Mouse (Mus musculus): ENCODE data around the gene Prdm10. TPM values are rescaled to one million over a fixed set of nuclear protein-coding genes. Genes with fewer than 3 reads are reported as not detected.

Prdm10 gene
- polyA plus RNA-seq, 1 experiment: 9.3 TPM

DNA sequence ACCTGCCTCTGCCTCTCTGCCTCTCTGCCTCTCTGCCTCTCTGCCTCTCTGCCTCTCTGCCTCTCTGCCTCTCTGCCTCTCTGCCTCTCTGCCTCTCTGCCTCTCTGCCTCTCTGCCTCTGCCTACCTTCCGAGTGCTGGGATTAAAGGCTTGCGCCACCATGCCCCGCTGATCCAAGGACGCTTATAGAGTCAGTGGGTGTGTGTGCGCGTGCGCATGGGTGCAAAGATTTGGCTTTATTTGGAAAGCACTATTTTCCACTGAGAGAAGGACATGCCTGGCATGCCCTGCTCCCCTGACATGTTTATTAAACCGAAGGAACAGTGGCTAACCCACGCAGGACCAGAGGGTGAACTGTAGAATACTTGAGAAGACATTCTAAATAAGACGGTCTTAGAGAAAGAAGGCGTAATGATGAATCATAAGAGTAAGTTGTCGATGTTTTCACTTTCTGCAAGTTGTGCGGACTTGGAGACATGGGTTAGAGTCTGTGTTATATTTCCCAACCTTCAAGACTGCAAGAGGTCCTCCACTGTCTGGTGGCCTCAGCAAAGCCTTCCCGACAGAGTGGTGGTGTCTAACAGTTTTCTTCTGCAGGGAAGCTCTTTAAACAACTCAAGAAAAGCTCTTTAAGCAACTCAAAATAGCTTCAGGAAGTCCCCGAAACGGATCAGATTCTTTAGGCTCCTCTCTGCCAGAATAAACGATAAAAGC lies 104.6 kb downstream of the Prdm10 start:
- WGBS: 82% methylated on average over 17 of the region's 17 CpGs
- no peak overlapping the region for H3K4me3 ChIP-seq (ENCODE audit: low read depth, low read length)
- no peak overlapping the region for H3K27ac ChIP-seq (ENCODE audit: insufficient read depth, low read depth, low read length)
- H3K36me3 ChIP-seq (ENCODE audit: control insufficient read depth, insufficient read depth, low read length): peaks cover 2% of the 10 kb centered on the region
- TF ChIP-seq POLR2A (IDR thresholded peaks at IDR 0.05; ENCODE audit: low read depth, low read length): no peak
- TF ChIP-seq CTCF (IDR thresholded peaks at IDR 0.05; ENCODE audit: extremely low read depth, insufficient read length, insufficient replicate concordance, low read depth, low read length): no peak
- no peaks in the 10 kb centered on the region for H3K27me3 ChIP-seq (ENCODE audit: control insufficient read depth, insufficient read depth, low read length)
- H3K4me1 ChIP-seq (ENCODE audit: control insufficient read depth, insufficient read depth, insufficient read length, low read length): peaks cover 7% of the 10 kb centered on the region

- H3K4me1 ChIP-seq (ENCODE audit: control insufficient read depth, insufficient read depth, insufficient read length, low read length): peaks cover 7% of the 10 kb centered on the region
- peak overlapping the region; percentile 97 for H3K4me3 ChIP-seq (ENCODE audit: low read depth, low read length)
- no peak overlapping the region for H3K27ac ChIP-seq (ENCODE audit: insufficient read depth, low read depth, low read length)
- WGBS: 21% methylated on average over 4 of the region's 4 CpGs
- no peak for TF ChIP-seq POLR2A (IDR thresholded peaks at IDR 0.05; ENCODE audit: low read depth, low read length)
- TF ChIP-seq CTCF (IDR thresholded peaks at IDR 0.05; ENCODE audit: extremely low read depth, insufficient read length, insufficient replicate concordance, low read depth, low read length): no peak
- H3K27me3 ChIP-seq (ENCODE audit: control insufficient read depth, insufficient read depth, low read length): no peaks in the 10 kb centered on the region
- H3K36me3 ChIP-seq (ENCODE audit: control insufficient read depth, insufficient read depth, low read length): peaks cover 3% of the 10 kb centered on the region
Measured at GRCm38 (mm10) chr9:31385500-31385869, 105.1 kb downstream of the Prdm10 start.

DNA sequence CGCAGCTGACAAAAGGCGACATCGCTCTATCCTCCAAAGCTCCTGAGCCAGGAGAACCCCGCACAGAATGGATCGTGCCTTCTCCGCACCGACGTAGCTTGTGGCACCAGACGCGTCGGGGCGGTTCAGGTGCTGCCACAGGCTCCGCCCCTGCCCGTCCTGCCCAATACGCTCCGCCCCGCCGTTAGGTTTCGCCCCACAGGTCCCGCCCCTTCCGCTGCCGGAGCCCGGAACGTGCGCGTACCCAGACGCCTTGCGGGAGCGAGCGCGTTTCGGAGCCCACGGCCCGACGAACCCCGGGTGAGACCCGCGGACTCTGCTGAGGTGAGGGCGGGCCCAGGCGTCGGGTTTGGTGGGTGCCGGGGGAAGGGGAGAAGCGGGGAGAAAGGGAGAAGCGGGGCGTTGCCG lies 105.6 kb downstream of the Prdm10 start, which contains the start of gene Nfrkb:
Nfrkb (plus strand) TSS at position 246 of the 408 bp plus-strand sequence.
- Histone ChIP-seq H3K27me3 (ENCODE audit: control insufficient read depth, insufficient read depth, low read length) (no peaks in the 10 kb centered on the region), H3K4me3 (ENCODE audit: low read depth, low read length) (peak within 1 kb of the TSS; percentile 97), H3K27ac (ENCODE audit: insufficient read depth, low read depth, low read length) (no peak within 1 kb of the TSS), H3K36me3 (ENCODE audit: control insufficient read depth, insufficient read depth, low read length) (peaks cover 5% of the 10 kb centered on the region), H3K4me1 (ENCODE audit: control insufficient read depth, insufficient read depth, insufficient read length, low read length) (peaks cover 7% of the 10 kb centered on the region)
- WGBS: under 1% methylated on average over 46 of the region's 46 CpGs
- TF ChIP-seq CTCF (IDR thresholded peaks at IDR 0.05; ENCODE audit: extremely low read depth, insufficient read length, insufficient replicate concordance, low read depth, low read length): no peak
- peak; percentile 73 for TF ChIP-seq POLR2A (IDR thresholded peaks at IDR 0.05; ENCODE audit: low read depth, low read length)

GRCm38 (mm10) chr9:31386368-31387180 lies 106.2 kb downstream of the Prdm10 start:
- TF ChIP-seq POLR2A (IDR thresholded peaks at IDR 0.05; ENCODE audit: low read depth, low read length): no peak
- WGBS: 3% methylated on average over 44 of the region's 44 CpGs

GRCm38 (mm10) chr9:31387206-31387605 lies 106.9 kb downstream of the Prdm10 start:
- Histone ChIP-seq H3K27me3 (ENCODE audit: control insufficient read depth, insufficient read depth, low read length) (no peaks in the 10 kb centered on the region), H3K27ac (ENCODE audit: insufficient read depth, low read depth, low read length) (no peak overlapping the region), H3K4me1 (ENCODE audit: control insufficient read depth, insufficient read depth, insufficient read length, low read length) (peaks cover 7% of the 10 kb centered on the region), H3K36me3 (ENCODE audit: control insufficient read depth, insufficient read depth, low read length) (peaks cover 12% of the 10 kb centered on the region), H3K4me3 (ENCODE audit: low read depth, low read length) (no peak overlapping the region)
- WGBS: 77% methylated on average over 5 of the region's 5 CpGs
- no peak for TF ChIP-seq CTCF (IDR thresholded peaks at IDR 0.05; ENCODE audit: extremely low read depth, insufficient read length, insufficient replicate concordance, low read depth, low read length)
- TF ChIP-seq POLR2A (IDR thresholded peaks at IDR 0.05; ENCODE audit: low read depth, low read length): no peak

More at GRCm38 (mm10) chr9:31386368-31387180, 106.2 kb downstream of the Prdm10 start:
- Histone ChIP-seq H3K36me3 (ENCODE audit: control insufficient read depth, insufficient read depth, low read length) (peaks cover 7% of the 10 kb centered on the region), H3K4me1 (ENCODE audit: control insufficient read depth, insufficient read depth, insufficient read length, low read length) (peaks cover 7% of the 10 kb centered on the region), H3K27ac (ENCODE audit: insufficient read depth, low read depth, low read length) (no peak overlapping the region), H3K27me3 (ENCODE audit: control insufficient read depth, insufficient read depth, low read length) (no peaks in the 10 kb centered on the region), H3K4me3 (ENCODE audit: low read depth, low read length) (peak overlapping the region; percentile 97)

- 43% methylated on average over 4 of the region's 4 CpGs for WGBS
- Histone ChIP-seq H3K4me3 (ENCODE audit: low read depth, low read length) (no peak overlapping the region), H3K4me1 (ENCODE audit: control insufficient read depth, insufficient read depth, insufficient read length, low read length) (no peaks in the 10 kb centered on the region), H3K36me3 (ENCODE audit: control insufficient read depth, insufficient read depth, low read length) (peaks cover 78% of the 10 kb centered on the region), H3K27ac (ENCODE audit: insufficient read depth, low read depth, low read length) (no peak overlapping the region), H3K27me3 (ENCODE audit: control insufficient read depth, insufficient read depth, low read length) (no peaks in the 10 kb centered on the region)
- no peak for TF ChIP-seq POLR2A (IDR thresholded peaks at IDR 0.05; ENCODE audit: low read depth, low read length)
- peak; percentile 91; the same call in 1 of the 2 replicates for TF ChIP-seq CTCF (IDR thresholded peaks at IDR 0.05; ENCODE audit: extremely low read depth, insufficient read length, insufficient replicate concordance, low read depth, low read length)
Measured at GRCm38 (mm10) chr9:31400441-31400840, 120.1 kb downstream of the Prdm10 start.

DNA sequence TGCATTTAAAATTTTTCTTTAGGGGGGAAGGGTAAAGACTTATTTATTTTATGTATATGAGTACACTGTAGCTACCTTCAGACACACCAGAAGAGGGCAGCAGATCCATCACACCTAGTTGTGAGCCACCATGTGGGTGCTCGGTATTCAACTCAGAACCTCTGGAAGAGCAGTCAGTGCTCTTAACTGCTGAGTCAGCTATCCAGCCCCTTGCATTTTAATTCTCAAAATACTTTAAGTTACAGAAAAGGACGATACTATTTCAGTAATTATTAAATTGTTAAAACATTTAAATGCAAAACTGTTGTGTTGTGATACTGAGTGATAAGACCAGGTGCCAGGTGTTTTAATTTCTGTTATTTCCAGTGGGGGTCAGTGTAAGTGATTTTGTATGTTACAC lies 124.0 kb downstream of the Prdm10 start:
- H3K36me3 ChIP-seq (ENCODE audit: control insufficient read depth, insufficient read depth, low read length): peaks cover 67% of the 10 kb centered on the region
- H3K4me3 ChIP-seq (ENCODE audit: low read depth, low read length): no peak overlapping the region
- no peaks in the 10 kb centered on the region for H3K4me1 ChIP-seq (ENCODE audit: control insufficient read depth, insufficient read depth, insufficient read length, low read length)
- no peak for TF ChIP-seq POLR2A (IDR thresholded peaks at IDR 0.05; ENCODE audit: low read depth, low read length)
- no peak overlapping the region for H3K27ac ChIP-seq (ENCODE audit: insufficient read depth, low read depth, low read length)
- H3K27me3 ChIP-seq (ENCODE audit: control insufficient read depth, insufficient read depth, low read length): no peaks in the 10 kb centered on the region
- 75% methylated on average over 2 of the region's 2 CpGs for WGBS

All from small intestine, adult 2 months (tissue).